9 mouse cellular contexts compared by ENCODE assay signal in genomic region chr4:109430854-109431253, GRCm38 (mm10). TPM values are rescaled to one million over a fixed set of nuclear protein-coding genes. Genes with fewer than 3 reads are reported as not detected.
DNase-seq lines count a peak whose midpoint lies in the region; ATAC-seq lines count a peak whose summit lies in the region.
"Had no signal": no experiment of that assay in that cellular context is flagged by ENCODE, and none has a peak within 500 bp of the region (broad histone marks: within the 10 kb centered on the region; RNA-seq: fewer than 3 reads in every experiment).

No protein-coding gene starts in this region.

- H3K36me3 ChIP-seq in liver, embryonic 15.5 days (replicated peaks) = no peaks in the 10 kb centered on the region; the same call in 1 of the 2 replicates
- H3K36me3 ChIP-seq: hindbrain, embryonic 15.5 days had no signal

- DNase-seq in 416B (ENCODE audit: low read depth) (peak; percentile 87), MEL-GATA-1-ER (ENCODE audit: extremely low read depth, low read depth) (peak; percentile 75)
- peak; percentile 52 to 56 for DNase-seq in cerebellum, postnatal 10 days
- DNase-seq in heart, adult 18-20 months = peak; percentile 57 to 73
- peak; percentile 51 for DNase-seq in kidney, adult 11 months
- DNase-seq in urinary bladder, postnatal 36 days (ENCODE audit: low spot score in 2 of 2) = peak; percentile 43 to 70

- no peaks in the 10 kb centered on the region for H3K27me3 ChIP-seq in liver, embryonic 15.5 days
- H3K27me3 ChIP-seq: hindbrain, embryonic 15.5 days had no signal

- peaks cover 42% of the 10 kb centered on the region for H3K4me1 ChIP-seq in liver, embryonic 15.5 days (replicated peaks)
- H3K4me1 ChIP-seq: hindbrain, embryonic 15.5 days had no signal

- H3K4me3 ChIP-seq in liver, embryonic 15.5 days (replicated peaks) = no peak overlapping the region
- H3K4me3 ChIP-seq: hindbrain, embryonic 15.5 days had no signal

- H3K27ac ChIP-seq in liver, embryonic 15.5 days (replicated peaks) = peak overlapping the region; percentile 31; the same call in 1 of the 2 replicates
- H3K27ac ChIP-seq: hindbrain, embryonic 15.5 days had no signal

- no peak overlapping the region for H3K9ac ChIP-seq in liver, embryonic 15.5 days
- H3K9ac ChIP-seq: hindbrain, embryonic 15.5 days had no signal

- peak; percentile 73 for ATAC-seq in liver, embryonic 15.5 days (ENCODE audit: insufficient read depth)
- peak; percentile 44; the same call in 1 of the 2 replicates for ATAC-seq in neutrophil, adult 5-6 weeks (ENCODE audit: extremely low read depth, insufficient number of reproducible peaks, low FRiP score, poor library complexity, severe bottlenecking)

- H3K4me2 ChIP-seq in liver, embryonic 15.5 days = peak overlapping the region; percentile 34; the same call in 1 of the 2 replicates
- H3K4me2 ChIP-seq: hindbrain, embryonic 15.5 days had no signal

- WGBS in liver, embryonic 15.5 days (ENCODE audit: insufficient replicate concordance) = 25% methylated on average over 13 of the region's 13 CpGs

- no peaks in the 10 kb centered on the region for H3K9me3 ChIP-seq in liver, embryonic 15.5 days (replicated peaks)
- H3K9me3 ChIP-seq: hindbrain, embryonic 15.5 days had no signal

RNA-seq across cellular contexts. Expression of gene Ttc39a, which starts 24.4 kb away (rescaled TPM):
- 1 to 10 TPM; 1.7 to 2.1 TPM for total RNA-seq in heart, adult 18-20 months (2021)
- polyA plus RNA-seq in liver, embryonic 15.5 days (2015; fragmentation: Nextera tagmentation; extraction: Ambion mirVana) = 13.5 and 14.3 TPM in 2 replicates
- total RNA-seq in neutrophil, adult 5-6 weeks (2017) = 0.23 TPM in 1 of 2 replicates, not detected in the other

RNA-seq across cellular contexts. Expression of gene Rnf11, which starts 53.7 kb away (rescaled TPM):
- total RNA-seq in heart, adult 18-20 months (2021) = 100 to 1,000 TPM in 1 of 2 experiments, 10 to 100 TPM in 1; 94.8 to 102 TPM
- 34.1 and 35.2 TPM in 2 replicates for polyA plus RNA-seq in liver, embryonic 15.5 days (2015; fragmentation: Nextera tagmentation; extraction: Ambion mirVana)
- 125 and 130 TPM in 2 replicates for total RNA-seq in neutrophil, adult 5-6 weeks (2017)
